Mouse (Mus musculus): ENCODE measurements around the gene Cavin2. TPM values are rescaled to one million over a fixed set of nuclear protein-coding genes. Genes with fewer than 3 reads are reported as not detected.

Cavin2 gene
- total and polyA plus RNA-seq, 3 experiments = not detected

GRCm38 (mm10) chr1:51333557-51334285, 44.8 kb downstream of the Cavin2 start:
- Histone ChIP-seq H3K9me3 (replicated peaks; ENCODE audit: low read length) (no peaks in the 10 kb centered on the region), H3K4me3 (replicated peaks in 1 of 3; ENCODE audit: low read depth in 2 of 3, low read length in 2 of 3, poor library complexity in 1 of 3) (peak overlapping the region; percentile 26 to 35 (median 28)), H3K79me2 (replicated peaks; ENCODE audit: control insufficient read depth, extremely low read depth, insufficient read depth, poor library complexity, severe bottlenecking) (no peaks in the 10 kb centered on the region), H3K36me3 (replicated peaks in 1 of 2; ENCODE audit: control insufficient read depth in 1 of 2, insufficient read depth in 1 of 2, low read length in 1 of 2) (no peaks in the 10 kb centered on the region), H3K27me3 (replicated peaks) (no peaks in the 10 kb centered on the region), H3K27ac (ENCODE audit: insufficient read depth, low read depth) (no peak overlapping the region), H3K4me1 (ENCODE audit: control insufficient read depth in 1 of 2, insufficient read depth in 2 of 2) (peaks cover 0 to 3% of the 10 kb centered on the region in 2 experiments; a peak in 1 of 4 replicates), H3K4me2 (ENCODE audit: insufficient read depth, low read depth, poor library complexity, severe bottlenecking) (peak overlapping the region; percentile 87), H3K9ac (ENCODE audit: insufficient read depth, low read depth) (peak overlapping the region; percentile 29; the same call in 1 of the 2 replicates)
- peak; percentile 37 for TF ChIP-seq ZC3H11A (IDR thresholded peaks at IDR 0.05; ENCODE audit: low read depth, low read length)
- TF ChIP-seq TBP (conservative IDR thresholded peaks at IDR 0.05; ENCODE audit: low read depth, low read length) = no peak
- TF ChIP-seq MXI1 (IDR thresholded peaks at IDR 0.05; ENCODE audit: low read depth, low read length) = no peak
- TF ChIP-seq USF1 (IDR thresholded peaks at IDR 0.05; ENCODE audit: low read depth, low read length) = no peak
- no peak for TF ChIP-seq BHLHE40 (IDR thresholded peaks at IDR 0.05; ENCODE audit: low read depth, low read length)
- TF ChIP-seq SMC3 (IDR thresholded peaks at IDR 0.05; ENCODE audit: low read depth, low read length) = peak; percentile 82
- TF ChIP-seq GABPA (IDR thresholded peaks at IDR 0.05; ENCODE audit: insufficient replicate concordance, low read depth, low read length) = no peak
- no peak for TF ChIP-seq JUND (conservative IDR thresholded peaks at IDR 0.05; ENCODE audit: low read depth, low read length)
- TF ChIP-seq CTCF (conservative IDR thresholded peaks at IDR 0.05 in 1 of 2, IDR thresholded peaks at IDR 0.05 in 1 of 2; ENCODE audit: low read depth in 2 of 2, low read length in 2 of 2) = peak; percentile 45 to 88
- no peak for TF ChIP-seq ZMIZ1 (IDR thresholded peaks at IDR 0.05; ENCODE audit: low read depth, low read length)
- no peak for TF ChIP-seq RCOR1 (conservative IDR thresholded peaks at IDR 0.05; ENCODE audit: low read depth, low read length)
- TF ChIP-seq NRF1 (IDR thresholded peaks at IDR 0.05; ENCODE audit: low read depth, low read length) = no peak
- TF ChIP-seq NELFE (IDR thresholded peaks at IDR 0.05; ENCODE audit: low read depth, low read length) = no peak
- no peak for TF ChIP-seq SIN3A (IDR thresholded peaks at IDR 0.05; ENCODE audit: low read length)
- no peak for TF ChIP-seq TCF12 (IDR thresholded peaks at IDR 0.05; ENCODE audit: low read depth, low read length)
- no peak for TF ChIP-seq ELF1 (IDR thresholded peaks at IDR 0.05; ENCODE audit: low read depth, low read length)
- no peak for TF ChIP-seq EP300 (IDR thresholded peaks at IDR 0.05; ENCODE audit: low read length)
- TF ChIP-seq MAX (IDR thresholded peaks at IDR 0.05; ENCODE audit: low read length) = no peak
- no peak for TF ChIP-seq PAX5 (IDR thresholded peaks at IDR 0.05; ENCODE audit: low read length)
- TF ChIP-seq ETS1 (conservative IDR thresholded peaks at IDR 0.05; ENCODE audit: low read depth, low read length) = no peak
- no peak for TF ChIP-seq E2F4 (IDR thresholded peaks at IDR 0.05; ENCODE audit: insufficient replicate concordance, low read depth, low read length)
- TF ChIP-seq UBTF (IDR thresholded peaks at IDR 0.05; ENCODE audit: low read depth, low read length) = no peak
- no peak for TF ChIP-seq KAT2A (IDR thresholded peaks at IDR 0.05; ENCODE audit: insufficient replicate concordance, low read length)
- no peak for TF ChIP-seq MAFK (IDR thresholded peaks at IDR 0.05; ENCODE audit: insufficient replicate concordance, low read length)
- TF ChIP-seq POLR2AphosphoS2 (IDR thresholded peaks at IDR 0.05; ENCODE audit: low read depth, low read length) = no peak
- no peak for TF ChIP-seq ZKSCAN1 (IDR thresholded peaks at IDR 0.05; ENCODE audit: borderline replicate concordance, low read depth, low read length)
- TF ChIP-seq RAD21 (IDR thresholded peaks at IDR 0.05; ENCODE audit: low read depth, low read length) = peak; percentile 91
- TF ChIP-seq MEF2A (IDR thresholded peaks at IDR 0.05; ENCODE audit: borderline replicate concordance, low read depth, low read length) = no peak
- TF ChIP-seq MYC (IDR thresholded peaks at IDR 0.05; ENCODE audit: low read depth, low read length) = no peak
- TF ChIP-seq MAZ (IDR thresholded peaks at IDR 0.05; ENCODE audit: low read depth, low read length) = 0 out of 2 replicates have a peak, but pooled peaks have one; percentile 20
- TF ChIP-seq CHD2 (IDR thresholded peaks at IDR 0.05; ENCODE audit: low read length) = no peak
- no peak for TF ChIP-seq JUN (IDR thresholded peaks at IDR 0.05; ENCODE audit: insufficient read depth, low read depth, low read length)
- in situ Hi-C loops (cut with MboI; ENCODE audit: low pct_ligation_motif_present, low pct_unique_long_range_greater_than_20kb, low sequenced_read_pairs) (loop anchor here (25.0 kb wide), 1 partner anchor 371 kb away; no protein-coding TSS in a partner anchor), dilution Hi-C loops (cut with MboI; ENCODE audit: extremely low pct_ligation_motif_present, extremely low pct_unique_long_range_greater_than_20kb, low sequenced_read_pairs) (no loop called here)
- DNase-seq (ENCODE audit: extremely low read depth) = peak; percentile 78
